Mouse (Mus musculus): ENCODE measurements around the gene Fibin. TPM values are rescaled to one million over a fixed set of nuclear protein-coding genes. Genes with fewer than 3 reads are reported as not detected.

Gene Fibin
- total and polyA plus RNA-seq, 3 experiments: not detected

- Histone ChIP-seq H3K27ac (ENCODE audit: insufficient read depth, low read depth) (no peak overlapping the region), H3K4me1 (ENCODE audit: control insufficient read depth in 1 of 2, insufficient read depth in 2 of 2) (no peaks in the 10 kb centered on the region), H3K36me3 (replicated peaks in 1 of 2; ENCODE audit: control insufficient read depth in 1 of 2, insufficient read depth in 1 of 2, low read length in 1 of 2) (no peaks in the 10 kb centered on the region), H3K9me3 (replicated peaks; ENCODE audit: low read length) (peaks cover 38% of the 10 kb centered on the region), H3K4me2 (ENCODE audit: insufficient read depth, low read depth, poor library complexity, severe bottlenecking) (no peak overlapping the region), H3K79me2 (replicated peaks; ENCODE audit: control insufficient read depth, extremely low read depth, insufficient read depth, poor library complexity, severe bottlenecking) (no peaks in the 10 kb centered on the region), H3K9ac (ENCODE audit: insufficient read depth, low read depth) (no peak overlapping the region), H3K4me3 (replicated peaks in 1 of 3; ENCODE audit: low read depth in 2 of 3, low read length in 2 of 3, poor library complexity in 1 of 3) (no peak overlapping the region), H3K27me3 (replicated peaks) (no peaks in the 10 kb centered on the region)
- dilution Hi-C loops (cut with MboI; ENCODE audit: extremely low pct_ligation_motif_present, extremely low pct_unique_long_range_greater_than_20kb, low sequenced_read_pairs): no loop called here
- TF ChIP-seq IRF4 (IDR thresholded peaks at IDR 0.05; ENCODE audit: low read depth, low read length): no peak
- in situ Hi-C loops (cut with MboI; ENCODE audit: low pct_ligation_motif_present, low pct_unique_long_range_greater_than_20kb, low sequenced_read_pairs): no loop called here
- no peak for DNase-seq (ENCODE audit: extremely low read depth)
Observed at GRCm38 (mm10) chr2:110390736-110391409, 27.9 kb upstream of the Fibin start.

- H3K9me3 ChIP-seq (replicated peaks; ENCODE audit: low read length): peaks cover 26% of the 10 kb centered on the region
- H3K4me3 ChIP-seq (replicated peaks in 1 of 3; ENCODE audit: low read depth in 2 of 3, low read length in 2 of 3, poor library complexity in 1 of 3): no peak overlapping the region
- dilution Hi-C loops (cut with MboI; ENCODE audit: extremely low pct_ligation_motif_present, extremely low pct_unique_long_range_greater_than_20kb, low sequenced_read_pairs): no loop called here
- H3K4me1 ChIP-seq (ENCODE audit: control insufficient read depth in 1 of 2, insufficient read depth in 2 of 2): no peaks in the 10 kb centered on the region
- H3K27ac ChIP-seq (ENCODE audit: insufficient read depth, low read depth): no peak overlapping the region
- no peak for DNase-seq (ENCODE audit: extremely low read depth)
- no peaks in the 10 kb centered on the region for H3K79me2 ChIP-seq (replicated peaks; ENCODE audit: control insufficient read depth, extremely low read depth, insufficient read depth, poor library complexity, severe bottlenecking)
- H3K4me2 ChIP-seq (ENCODE audit: insufficient read depth, low read depth, poor library complexity, severe bottlenecking): no peak overlapping the region
- no peaks in the 10 kb centered on the region for H3K27me3 ChIP-seq (replicated peaks)
- TF ChIP-seq USF2 (conservative IDR thresholded peaks at IDR 0.05; ENCODE audit: low read depth, low read length) (no peak), POLR2A (IDR thresholded peaks at IDR 0.05; ENCODE audit: low read depth, low read length) (no peak), POLR2AphosphoS2 (IDR thresholded peaks at IDR 0.05; ENCODE audit: low read depth, low read length) (no peak), MAX (IDR thresholded peaks at IDR 0.05; ENCODE audit: low read length) (no peak), MYC (IDR thresholded peaks at IDR 0.05; ENCODE audit: low read depth, low read length) (no peak), RCOR1 (conservative IDR thresholded peaks at IDR 0.05; ENCODE audit: low read depth, low read length) (no peak), E2F4 (IDR thresholded peaks at IDR 0.05; ENCODE audit: insufficient replicate concordance, low read depth, low read length) (no peak), NELFE (IDR thresholded peaks at IDR 0.05; ENCODE audit: low read depth, low read length) (no peak), GABPA (IDR thresholded peaks at IDR 0.05; ENCODE audit: insufficient replicate concordance, low read depth, low read length) (no peak), SMC3 (IDR thresholded peaks at IDR 0.05; ENCODE audit: low read depth, low read length) (no peak)
- H3K9ac ChIP-seq (ENCODE audit: insufficient read depth, low read depth): no peak overlapping the region
- no peaks in the 10 kb centered on the region for H3K36me3 ChIP-seq (replicated peaks in 1 of 2; ENCODE audit: control insufficient read depth in 1 of 2, insufficient read depth in 1 of 2, low read length in 1 of 2)
- in situ Hi-C loops (cut with MboI; ENCODE audit: low pct_ligation_motif_present, low pct_unique_long_range_greater_than_20kb, low sequenced_read_pairs): no loop called here
Observed at GRCm38 (mm10) chr2:110379811-110380210, 16.8 kb upstream of the Fibin start.

- Histone ChIP-seq H3K4me1 (ENCODE audit: control insufficient read depth in 1 of 2, insufficient read depth in 2 of 2) (no peaks in the 10 kb centered on the region), H3K27ac (ENCODE audit: insufficient read depth, low read depth) (no peak overlapping the region), H3K4me3 (replicated peaks in 1 of 3; ENCODE audit: low read depth in 2 of 3, low read length in 2 of 3, poor library complexity in 1 of 3) (no peak overlapping the region), H3K79me2 (replicated peaks; ENCODE audit: control insufficient read depth, extremely low read depth, insufficient read depth, poor library complexity, severe bottlenecking) (no peaks in the 10 kb centered on the region), H3K27me3 (replicated peaks) (no peaks in the 10 kb centered on the region), H3K36me3 (replicated peaks in 1 of 2; ENCODE audit: control insufficient read depth in 1 of 2, insufficient read depth in 1 of 2, low read length in 1 of 2) (no peaks in the 10 kb centered on the region), H3K4me2 (ENCODE audit: insufficient read depth, low read depth, poor library complexity, severe bottlenecking) (no peak overlapping the region), H3K9ac (ENCODE audit: insufficient read depth, low read depth) (no peak overlapping the region), H3K9me3 (replicated peaks; ENCODE audit: low read length) (peaks cover 30% of the 10 kb centered on the region)
- TF ChIP-seq TBP (conservative IDR thresholded peaks at IDR 0.05; ENCODE audit: low read depth, low read length) (no peak), NRF1 (IDR thresholded peaks at IDR 0.05; ENCODE audit: low read depth, low read length) (no peak), ZC3H11A (IDR thresholded peaks at IDR 0.05; ENCODE audit: low read depth, low read length) (no peak), JUND (conservative IDR thresholded peaks at IDR 0.05; ENCODE audit: low read depth, low read length) (no peak), BHLHE40 (IDR thresholded peaks at IDR 0.05; ENCODE audit: low read depth, low read length) (no peak), MAZ (IDR thresholded peaks at IDR 0.05; ENCODE audit: low read depth, low read length) (no peak), MYC (IDR thresholded peaks at IDR 0.05; ENCODE audit: low read depth, low read length) (no peak), CHD1 (IDR thresholded peaks at IDR 0.05; ENCODE audit: low read depth, low read length) (no peak), POLR2AphosphoS2 (IDR thresholded peaks at IDR 0.05; ENCODE audit: low read depth, low read length) (no peak), MEF2A (IDR thresholded peaks at IDR 0.05; ENCODE audit: borderline replicate concordance, low read depth, low read length) (no peak), GABPA (IDR thresholded peaks at IDR 0.05; ENCODE audit: insufficient replicate concordance, low read depth, low read length) (no peak), JUN (IDR thresholded peaks at IDR 0.05; ENCODE audit: insufficient read depth, low read depth, low read length) (no peak), RAD21 (IDR thresholded peaks at IDR 0.05; ENCODE audit: low read depth, low read length) (no peak), CHD2 (IDR thresholded peaks at IDR 0.05; ENCODE audit: low read length) (no peak), UBTF (IDR thresholded peaks at IDR 0.05; ENCODE audit: low read depth, low read length) (no peak)
- in situ Hi-C loops (cut with MboI; ENCODE audit: low pct_ligation_motif_present, low pct_unique_long_range_greater_than_20kb, low sequenced_read_pairs): no loop called here
- DNase-seq (ENCODE audit: extremely low read depth): no peak
- dilution Hi-C loops (cut with MboI; ENCODE audit: extremely low pct_ligation_motif_present, extremely low pct_unique_long_range_greater_than_20kb, low sequenced_read_pairs): no loop called here
Observed at GRCm38 (mm10) chr2:110376660-110377059, 13.7 kb upstream of the Fibin start.

Measured in CH12.LX (cell line).